16 mouse cellular contexts compared by ENCODE assay signal in the genomic region with DNA sequence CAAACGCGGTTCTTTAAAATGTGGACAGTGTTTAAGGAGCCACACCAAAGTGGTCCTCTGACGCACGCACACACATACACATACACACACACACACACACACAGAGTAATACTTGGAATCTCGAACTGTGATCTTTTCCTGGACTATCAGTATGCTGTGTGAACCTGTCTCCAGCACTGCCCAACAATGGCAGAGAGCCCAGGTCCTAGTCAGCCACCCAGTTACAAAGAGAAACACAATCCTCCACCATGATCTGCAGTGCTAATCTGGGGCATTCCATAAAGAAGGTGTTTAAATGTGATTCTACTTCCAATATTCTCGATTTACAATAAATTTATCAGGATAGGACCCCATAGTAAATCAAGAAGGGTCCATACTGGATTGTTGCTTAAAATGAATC.
"Had no signal": no experiment of that assay in that cellular context is flagged by ENCODE, and none has a peak within 500 bp of the region (broad histone marks: within the 10 kb centered on the region; RNA-seq: fewer than 3 reads in every experiment).

No protein-coding gene starts in this region.

- DNase-seq: heart, postnatal 10 days; heart, postnatal 14 days; heart, postnatal 36 days; heart, postnatal 4 days; kidney, adult 11 months; kidney, adult 18-20 months; kidney, adult 2 months; kidney, adult 8-10 months; kidney, adult 9 months; kidney, postnatal 10 days; kidney, postnatal 14 days; kidney, postnatal 25 days; kidney, postnatal 36 days; kidney, postnatal 4 days; layer of hippocampus, adult 9-11 months; layer of hippocampus, postnatal 36 days had no signal
